Mouse (Mus musculus) neutrophil, adult 5-6 weeks (primary cell): Measurements from ENCODE around the gene Fbxo9. TPM values are rescaled to one million over a fixed set of nuclear protein-coding genes. Genes with fewer than 3 reads are reported as not detected.

Experiments used
- ATAC-seq: fragments of 151-379, 151-347 bp; 2 replicates; pipeline ENCODE4 v1.8.0; 2017; ENCODE audit warnings: mild to moderate bottlenecking, moderate TSS enrichment; ENCODE audit not compliant: insufficient number of reproducible peaks, poor library complexity, low FRiP score, severe bottlenecking; ENCODE audit errors: extremely low read depth
- total RNA-seq: library from RNA; stranded (forward); fragments of 200-1000 nt; gene quantifications from 2 replicates; pipeline ENCODE4 v1.2.3, GENCODE M21; 2017

Fbxo9 gene
- total RNA-seq, 1 experiment from 2014 or later, result 72.2 TPM

- no peak for ATAC-seq
These were observed 75.9 kb downstream of the Fbxo9 start for GRCm38 (mm10) chr9:78032930-78033329.

Other genes starting within 250 kb of the Fbxo9 start
- gene Elovl5, start 191.7 kb downstream of the Fbxo9 start, total RNA-seq, result 54.6 and 61.9 TPM in 2 replicates
- not detected in 2 replicates for gene Gcm1, start 57.1 kb downstream of the Fbxo9 start, total RNA-seq
- 2.9 and 4.3 TPM in 2 replicates for gene Ick, start 127 bp upstream of the Fbxo9 start, total RNA-seq
- gene Gsta4, start 73.7 kb upstream of the Fbxo9 start, total RNA-seq, result 3.4 and 4.2 TPM in 2 replicates
- gene Gsta1, start 121.6 kb upstream of the Fbxo9 start, total RNA-seq, result not detected in 2 replicates
- gene Gm3776, start 148.1 kb upstream of the Fbxo9 start, total RNA-seq, result not detected in 2 replicates
- gene Gm10639, start 180.9 kb upstream of the Fbxo9 start, total RNA-seq, result not detected in 2 replicates
- gene Omt2a, start 205.7 kb upstream of the Fbxo9 start, total RNA-seq, result not detected in 2 replicates
- not detected in 2 replicates for gene Omt2b, start 218.5 kb upstream of the Fbxo9 start, total RNA-seq
- gene Gsta2, start 246.7 kb upstream of the Fbxo9 start, total RNA-seq, result 2.5 TPM in 1 of 2 replicates, not detected in the other